Comparison of ENCODE assay signal across 11 mouse cellular contexts in genomic region chr6:92383196-92383782, GRCm38 (mm10).
DNase-seq lines count a peak whose midpoint lies in the region; ATAC-seq and TF ChIP-seq lines count a peak whose summit lies in the region.
"Had no signal": no experiment of that assay in that cellular context is flagged by ENCODE, and none has a peak within 500 bp of the region (broad histone marks: within the 10 kb centered on the region; RNA-seq: fewer than 3 reads in every experiment).

No protein-coding gene starts in this region.

- peak overlapping the region; percentile 40; the same call in 1 of the 2 replicates for H3K27ac ChIP-seq in layer of hippocampus, adult 2 months

- H3K4me3 ChIP-seq in layer of hippocampus, adult 2 months, result no peak overlapping the region

- TF ChIP-seq CTCF in layer of hippocampus, adult 2 months (conservative IDR thresholded peaks at IDR 0.05), result no peak

- ATAC-seq in erythroid progenitor cell, adult 5-6 weeks (replicated peaks; ENCODE audit: low FRiP score, poor library complexity, severe bottlenecking), result no peak
- ATAC-seq: inflammation-experienced regulatory T-cells, adult 6 months had no signal

- peak in 1 of 2 experiments; percentile 25 for DNase-seq in layer of hippocampus, adult 2 months (ENCODE audit: low spot score in 2 of 2)
- no peak for DNase-seq in layer of hippocampus, adult 9-10 months (ENCODE audit: low spot score)
- peak; percentile 63 to 71 for DNase-seq in frontal cortex, adult 2 months (ENCODE audit: extremely low spot score in 1 of 2, low spot score in 1 of 2)
- peak; percentile 24 to 45 for DNase-seq in left cerebral cortex, postnatal 10 days (ENCODE audit: extremely low spot score in 1 of 2, low spot score in 2 of 2)
- DNase-seq in right cerebral cortex, postnatal 14 days, result peak; percentile 41
- no peak for DNase-seq in adrenal gland, postnatal 10 days
- DNase-seq: adrenal gland, adult 8-10 months; cerebellum, adult 8-10 months; thymus, postnatal 25 days had no signal

- intact Hi-C loops in left cerebral cortex, postnatal 10 days (cut with DNase I), result no loop called here

Comparison
In these comparisons a context has a peak if more than half of its experiments do, and no peak if none do; other contexts are left out.
1. DNase-seq: peak in frontal cortex, adult 2 months (2 of 2), left cerebral cortex, postnatal 10 days (2 of 2) and right cerebral cortex, postnatal 14 days (single experiment); none in layer of hippocampus, adult 9-10 months (single experiment) and adrenal gland, postnatal 10 days (single experiment).